Mouse (Mus musculus) heart, embryonic 13.5 days (tissue): Measurements from ENCODE around the gene Ifi203. TPM values are rescaled to one million over a fixed set of nuclear protein-coding genes. Genes with fewer than 3 reads are reported as not detected.
"Not testable (repeated sequence)": the region's sequence is repeated elsewhere in the genome, so short reads cannot be mapped to it uniquely, and the experiment has no call there.

Experiments used
- ATAC-seq: fragments of 200-750 bp; cut with Nextera tagmentation; 2 replicates; pipeline ENCODE4 v1.8.0; 2017; ENCODE audit warnings: moderate TSS enrichment; ENCODE audit not compliant: insufficient number of reproducible peaks, low FRiP score, low TSS enrichment; ENCODE audit errors: extremely low read depth
- H3K27ac ChIP-seq: fragments of 300-500 bp; sonication (generic); replicated peaks from 2 replicates; pipeline ENCODE4 v1.5.1; 2015; ENCODE audit warnings: moderate library complexity, mild to moderate bottlenecking, inconsistent platforms
- H3K27me3 ChIP-seq: fragments of 300-500 bp; sonication (generic); replicated peaks from 2 replicates; pipeline ENCODE4 v1.6.1; 2015; ENCODE audit warnings: mild to moderate bottlenecking, inconsistent platforms
- H3K36me3 ChIP-seq: fragments of 300-500 bp; sonication (generic); 2 replicates; pipeline ENCODE4 v1.6.1; 2015; ENCODE audit warnings: mild to moderate bottlenecking, inconsistent platforms
- H3K4me1 ChIP-seq: fragments of 300-500 bp; sonication (generic); 2 replicates; pipeline ENCODE4 v1.6.1; 2015; ENCODE audit warnings: inconsistent platforms
- H3K4me2 ChIP-seq: fragments of 300-500 bp; sonication (generic); 2 replicates; pipeline ENCODE4 v1.6.1; 2015; ENCODE audit warnings: inconsistent platforms, mild to moderate bottlenecking, moderate library complexity
- H3K4me3 ChIP-seq: fragments of 300-500 bp; sonication (generic); 2 replicates; pipeline ENCODE4 v1.5.1; 2015; ENCODE audit warnings: moderate library complexity, mild to moderate bottlenecking, inconsistent platforms
- H3K9ac ChIP-seq: fragments of 300-500 bp; sonication (generic); 2 replicates; pipeline ENCODE4 v1.6.1; 2015; ENCODE audit warnings: inconsistent platforms, mild to moderate bottlenecking, moderate library complexity
- H3K9me3 ChIP-seq: fragments of 300-500 bp; sonication (generic); 2 replicates; pipeline ENCODE4 v1.6.1; 2016; ENCODE audit warnings: inconsistent platforms
- WGBS: fragments of 180-500 bp; shearing (Covaris S2); methylation state at CpG from one replicate; pipeline ENCODE4 v1.1.7; 2015; ENCODE audit warnings: mixed read lengths; 5-methylcytosine and 5-hydroxymethylcytosine counted together
- polyA plus RNA-seq: library from polyadenylated mRNA; unstranded; fragments of >200 nt; fragmentation: Nextera tagmentation; extraction: Ambion mirVana; gene quantifications from 2 replicates; pipeline ENCODE4 v1.2.1, GENCODE M21; 2015

Gene Ifi203
- polyA plus RNA-seq, 1 experiment from 2014 or later: 0.52 TPM

DNA sequence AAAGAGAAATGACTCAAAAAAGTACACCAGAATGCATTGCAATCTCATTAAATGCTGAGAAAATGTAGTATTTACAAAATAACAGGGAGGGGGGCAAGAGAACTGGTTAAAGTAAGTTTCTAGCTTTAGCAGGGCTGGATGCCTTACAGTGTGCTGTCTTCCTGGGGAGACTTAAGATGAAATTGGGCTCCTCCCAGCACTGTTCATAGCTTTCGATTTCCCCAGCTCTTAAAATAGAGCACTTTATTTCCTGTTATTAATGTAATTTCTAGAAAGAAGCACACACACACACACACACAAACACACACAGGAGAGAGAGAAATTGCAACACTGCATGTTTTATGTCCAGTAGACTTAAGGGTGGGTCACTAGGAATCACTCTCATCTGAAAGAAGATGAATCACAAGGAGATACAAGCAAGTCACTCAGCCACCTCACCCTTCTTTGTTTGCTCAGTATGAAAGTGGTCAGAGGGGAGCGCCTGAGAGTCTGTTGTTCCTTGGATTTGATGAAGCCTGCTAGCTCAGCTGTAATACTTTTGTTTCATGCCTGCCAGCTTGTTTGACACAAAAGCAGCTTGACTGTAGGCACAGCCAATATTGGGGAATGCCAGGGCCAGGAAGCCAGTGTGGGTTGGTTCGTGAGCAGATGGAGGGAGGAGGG, 62.3 kb downstream of the Ifi203 start:
- H3K4me2 ChIP-seq, H3K27ac ChIP-seq, H3K9me3 ChIP-seq, ATAC-seq, H3K36me3 ChIP-seq, H3K27me3 ChIP-seq, H3K9ac ChIP-seq, H3K4me1 ChIP-seq, H3K4me3 ChIP-seq: not testable (repeated sequence)
- WGBS: 70% methylated on average over 3 of the region's 3 CpGs

DNA sequence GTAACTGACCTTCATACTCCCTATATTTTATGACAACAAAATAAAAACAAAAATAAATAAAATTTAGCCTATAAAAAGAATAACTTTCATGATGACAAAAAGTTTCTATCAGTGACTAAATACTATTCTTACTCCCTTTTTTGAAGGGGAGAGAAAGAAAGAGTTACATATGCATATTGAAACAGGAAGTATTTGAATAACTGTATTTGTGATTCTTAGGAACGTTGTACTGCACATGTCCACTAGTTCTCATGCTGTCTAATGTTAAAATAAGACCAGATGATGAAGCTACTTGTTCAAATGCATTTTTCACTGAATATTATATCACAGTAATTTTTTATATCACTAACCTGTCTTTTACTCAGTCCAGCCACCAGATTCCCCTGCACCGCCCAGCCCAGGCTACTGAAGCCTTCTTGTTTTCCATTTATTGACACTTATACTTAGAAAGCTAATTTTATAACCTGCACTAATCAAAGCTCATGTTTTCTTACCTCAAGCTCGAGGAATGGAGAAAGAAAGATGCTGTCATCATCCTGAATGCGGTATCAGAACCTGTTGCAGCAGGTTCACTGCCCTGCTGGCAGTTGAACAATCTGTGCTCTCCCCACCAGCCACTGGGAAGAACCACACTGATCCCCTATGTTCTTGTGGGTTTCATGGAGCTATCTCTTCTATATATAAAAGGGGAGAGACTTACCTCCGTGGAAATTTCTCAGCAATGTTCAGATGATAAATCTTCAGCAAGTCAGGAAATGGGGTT, 63.1 kb downstream of the Ifi203 start:
- H3K36me3 ChIP-seq, H3K9me3 ChIP-seq, H3K27me3 ChIP-seq, H3K4me1 ChIP-seq, H3K27ac ChIP-seq, H3K4me3 ChIP-seq, H3K9ac ChIP-seq, ATAC-seq, H3K4me2 ChIP-seq: not testable (repeated sequence)
- 70% methylated on average over 5 of the region's 5 CpGs for WGBS

DNA sequence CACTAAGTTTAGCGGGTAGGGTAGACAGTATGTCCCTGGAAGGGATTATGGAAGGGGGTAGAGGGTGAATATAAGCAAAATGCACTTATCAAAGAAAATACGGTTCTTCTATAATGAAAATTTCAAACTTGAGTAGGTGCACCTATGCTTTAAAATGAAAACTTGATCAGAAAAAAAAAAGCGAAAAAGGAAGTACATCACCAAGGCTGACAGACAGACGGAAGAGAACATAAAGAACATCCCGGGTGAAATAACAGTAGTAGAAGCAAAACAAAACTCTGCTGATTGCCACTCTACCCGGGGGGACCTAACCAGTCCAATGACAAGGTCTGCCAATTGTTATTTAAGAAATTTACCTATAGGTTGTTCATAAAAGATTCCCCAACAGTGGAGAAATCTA, 64.2 kb downstream of the Ifi203 start:
- not testable (repeated sequence) for H3K27me3 ChIP-seq, H3K4me1 ChIP-seq, H3K9ac ChIP-seq, H3K9me3 ChIP-seq, H3K4me3 ChIP-seq, H3K36me3 ChIP-seq, H3K27ac ChIP-seq, ATAC-seq, H3K4me2 ChIP-seq
- WGBS: 81% methylated on average over 6 of the region's 6 CpGs

DNA sequence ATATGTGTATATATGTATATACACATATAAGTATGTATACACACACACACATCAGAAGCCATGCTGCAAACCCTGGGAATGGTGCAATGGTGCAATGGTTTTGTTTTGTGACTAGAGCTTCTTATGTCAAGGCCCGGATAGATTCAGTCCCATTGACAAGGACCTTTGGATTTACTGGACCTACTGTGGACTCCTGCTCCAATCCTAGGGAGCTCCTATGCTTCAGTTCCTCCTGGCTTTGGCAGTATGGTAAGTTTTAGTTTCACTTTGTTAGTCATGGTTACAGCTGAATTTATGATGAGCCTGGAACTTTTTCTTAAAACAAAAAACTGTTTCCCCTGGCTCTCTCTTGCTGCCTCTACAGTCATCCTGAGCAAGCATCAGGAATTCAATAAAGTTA, 65.3 kb downstream of the Ifi203 start:
- not testable (repeated sequence) for H3K9me3 ChIP-seq, H3K4me2 ChIP-seq, H3K4me3 ChIP-seq, ATAC-seq, H3K9ac ChIP-seq, H3K36me3 ChIP-seq, H3K4me1 ChIP-seq, H3K27me3 ChIP-seq, H3K27ac ChIP-seq
- WGBS: 72% methylated on average over 1 of the region's 1 CpGs

Other genes starting within 250 kb of the Ifi203 start
- 0.68 and 1.1 TPM in 2 replicates for gene Ifi207, start 200.9 kb downstream of the Ifi203 start, polyA plus RNA-seq
- gene Ifi204, start 175.7 kb downstream of the Ifi203 start, polyA plus RNA-seq: 1.1 and 1.5 TPM in 2 replicates
- 3.6 and 3.9 TPM in 2 replicates for gene Ifi211, start 29.6 kb downstream of the Ifi203 start, polyA plus RNA-seq
- gene Mndal, start 181 bp downstream of the Ifi203 start, polyA plus RNA-seq: 3.2 and 4.1 TPM in 2 replicates
- gene Ifi202b, start 40.1 kb upstream of the Ifi203 start, polyA plus RNA-seq: not detected in 2 replicates
- 1.4 and 2.6 TPM in 2 replicates for gene Ifi205, start 89.1 kb upstream of the Ifi203 start, polyA plus RNA-seq
- not detected in 2 replicates for gene Olfr433, start 98.0 kb upstream of the Ifi203 start, polyA plus RNA-seq
- gene Olfr432, start 106.5 kb upstream of the Ifi203 start, polyA plus RNA-seq: not detected in 2 replicates
- not detected in 2 replicates for gene Olfr430, start 123.9 kb upstream of the Ifi203 start, polyA plus RNA-seq
- not detected in 2 replicates for gene Olfr429, start 141.7 kb upstream of the Ifi203 start, polyA plus RNA-seq
- not detected in 2 replicates for gene Olfr427, start 154.2 kb upstream of the Ifi203 start, polyA plus RNA-seq
- not detected in 2 replicates for gene Olfr231, start 178.5 kb upstream of the Ifi203 start, polyA plus RNA-seq
- gene Olfr424, start 188.8 kb upstream of the Ifi203 start, polyA plus RNA-seq: not detected in 2 replicates
- gene Olfr420, start 213.0 kb upstream of the Ifi203 start, polyA plus RNA-seq: 0.14 TPM in 1 of 2 replicates, not detected in the other
- 2.4 TPM in 2 replicates for gene Spta1, start 230.1 kb upstream of the Ifi203 start, polyA plus RNA-seq